Mouse (Mus musculus) heart, embryonic 14.5 days (tissue): ENCODE measurements around the gene BC004004. TPM values are rescaled to one million over a fixed set of nuclear protein-coding genes. Genes with fewer than 3 reads are reported as not detected.
"Not testable (repeated sequence)": the region's sequence is repeated elsewhere in the genome, so short reads cannot be mapped to it uniquely, and the experiment has no call there.

ENCODE experiments used
- ATAC-seq: fragments of 200-750 bp; cut with Nextera tagmentation; 2 replicates; pipeline ENCODE4 v1.8.0; 2017; ENCODE audit warnings: low read depth, moderate TSS enrichment; ENCODE audit not compliant: insufficient number of reproducible peaks, insufficient read depth, low FRiP score
- H3K27ac ChIP-seq, 2 experiments: fragments of 200-500 bp in 1 of 2; fragments of 300-500 bp in 1 of 2; sonication (generic) in 1 of 2; replicated peaks in 1 of 2; 2 replicates each; pipeline ENCODE4 v1.5.1; 2012 to 2014; ENCODE audit warnings: low read depth in 2 of 2, low read length in 2 of 2, control low read depth in 1 of 2, mild to moderate bottlenecking in 1 of 2, mixed read lengths in 1 of 2; ENCODE audit not compliant: control insufficient read depth in 1 of 2, insufficient read depth in 1 of 2
- H3K27me3 ChIP-seq: fragments of 300-500 bp; sonication (generic); 2 replicates; pipeline ENCODE4 v1.6.1; 2014; ENCODE audit warnings: mild to moderate bottlenecking, low read length, control low read depth; ENCODE audit not compliant: control insufficient read depth, insufficient read depth
- H3K36me3 ChIP-seq: fragments of 300-500 bp; sonication (generic); 2 replicates; pipeline ENCODE4 v1.6.1; 2014; ENCODE audit warnings: mild to moderate bottlenecking, control low read depth, low read length, mixed read lengths; ENCODE audit not compliant: control insufficient read depth, insufficient read depth
- H3K4me1 ChIP-seq, 2 experiments: fragments of 200-500 bp in 1 of 2; fragments of 300-500 bp in 1 of 2; sonication (generic) in 1 of 2; 2 replicates each; pipeline ENCODE4 v1.6.1; 2012 to 2014; ENCODE audit warnings: low read length in 2 of 2, control low read depth in 1 of 2, mixed read lengths in 1 of 2; ENCODE audit not compliant: control insufficient read depth in 2 of 2, insufficient read depth in 2 of 2
- H3K4me2 ChIP-seq: fragments of 300-500 bp; sonication (generic); 2 replicates; pipeline ENCODE4 v1.6.1; 2014; ENCODE audit warnings: mild to moderate bottlenecking, low read length
- H3K4me3 ChIP-seq, 2 experiments: fragments of 200-500 bp in 1 of 2; fragments of 300-500 bp in 1 of 2; sonication (generic) in 1 of 2; 2 replicates each; pipeline ENCODE4 v1.5.1; 2012 to 2014; ENCODE audit warnings: low read length in 2 of 2, mild to moderate bottlenecking in 2 of 2, control low read depth in 1 of 2, low read depth in 1 of 2, moderate library complexity in 1 of 2; ENCODE audit not compliant: control insufficient read depth in 1 of 2, insufficient read depth in 1 of 2
- H3K9ac ChIP-seq: fragments of 300-500 bp; sonication (generic); 2 replicates; pipeline ENCODE4 v1.6.1; 2014; ENCODE audit warnings: mild to moderate bottlenecking, low read length
- H3K9me3 ChIP-seq: fragments of 300-500 bp; sonication (generic); 2 replicates; pipeline ENCODE4 v1.6.1; 2016; ENCODE audit warnings: low read length, control low read depth; ENCODE audit not compliant: control insufficient read depth
- WGBS: fragments of 180-500 bp; shearing (Covaris S2); extraction: QIAGEN DNeasy Blood & Tissue Kit; methylation state at CpG from one replicate; pipeline ENCODE4 v1.1.7; 2014; 5-methylcytosine and 5-hydroxymethylcytosine counted together
- polyA plus RNA-seq: library from polyadenylated mRNA; unstranded; fragments of >200 nt; fragmentation: Nextera tagmentation; extraction: Ambion mirVana; gene quantifications from 2 replicates; pipeline ENCODE4 v1.2.1, GENCODE M21; 2014

The BC004004 gene
- polyA plus RNA-seq, 1 experiment from 2014 or later, result 106 TPM

DNA sequence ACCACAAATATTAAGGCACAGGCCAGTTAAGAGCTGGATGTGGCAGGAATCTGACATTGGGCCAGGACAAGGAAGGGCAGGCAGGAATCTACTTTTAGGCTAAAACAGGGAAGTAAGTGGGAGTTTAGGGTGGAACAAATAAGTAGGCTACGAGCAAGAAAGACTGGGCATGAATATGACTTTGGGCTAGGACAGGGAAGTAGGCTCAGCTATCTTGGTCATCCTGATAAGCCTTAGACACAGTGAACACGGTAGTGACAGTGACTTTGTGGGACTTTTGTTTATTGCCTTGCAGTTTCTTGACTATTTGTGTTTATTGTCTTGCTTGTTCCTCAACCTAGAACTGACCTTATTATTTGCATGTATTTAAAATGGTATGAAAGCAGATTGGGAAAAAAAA is 15.4 kb upstream of the BC004004 start:
- Histone ChIP-seq H3K27me3 (no peaks in the 10 kb centered on the region), H3K27ac (peak overlapping the region; percentile 80 to 92), H3K36me3 (peaks cover 47% of the 10 kb centered on the region), H3K4me1 (peaks cover 76 to 93% of the 10 kb centered on the region in 2 experiments), H3K9me3 (no peaks in the 10 kb centered on the region), H3K4me2 (peak overlapping the region; percentile 42), H3K9ac (no peak overlapping the region), H3K4me3 (no peak overlapping the region)
- 54% methylated on average over 2 of the region's 2 CpGs for WGBS
- ATAC-seq, result no peak

DNA sequence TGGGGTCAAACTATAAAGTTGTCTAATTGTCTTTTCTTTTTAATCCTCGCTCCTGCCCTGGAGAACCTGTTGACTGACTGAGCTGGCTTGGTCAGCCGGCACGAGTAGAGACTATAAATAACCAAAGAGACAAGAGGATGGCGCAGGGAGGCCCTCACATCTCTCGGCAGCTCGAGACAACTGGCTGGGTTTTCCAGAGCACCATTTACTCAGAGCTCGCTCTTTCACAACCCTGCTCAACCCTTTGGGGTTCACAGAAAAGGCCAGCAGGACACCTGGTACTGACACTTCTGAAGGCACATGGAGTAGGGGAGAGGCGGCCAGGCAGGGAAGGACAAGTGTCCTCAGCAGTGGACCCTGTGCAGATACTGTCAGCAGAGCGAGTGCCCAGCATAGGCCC is 14.9 kb upstream of the BC004004 start:
- 30% methylated on average over 9 of the region's 9 CpGs for WGBS

DNA sequence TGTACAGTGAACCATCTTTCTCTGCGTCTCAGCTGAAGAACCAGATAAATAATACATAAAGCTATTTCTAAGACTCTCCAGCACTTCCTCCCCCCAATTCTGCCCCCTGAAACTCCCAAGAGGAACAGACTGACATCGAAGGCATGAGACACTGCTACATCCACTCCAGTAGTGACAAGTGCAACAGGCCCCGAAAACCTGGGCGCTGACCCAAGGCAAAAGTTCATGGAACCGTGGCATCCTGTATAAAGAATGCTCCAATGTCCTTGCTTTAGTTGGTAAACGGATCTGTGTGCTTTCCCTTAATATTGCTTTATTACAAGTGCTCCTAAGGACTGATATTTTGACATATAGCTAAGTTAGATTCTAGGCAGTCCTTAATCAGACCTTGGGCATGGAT is 13.8 kb upstream of the BC004004 start:
- H3K9me3 ChIP-seq, H3K9ac ChIP-seq, H3K4me2 ChIP-seq, ATAC-seq, H3K27me3 ChIP-seq, H3K4me3 ChIP-seq: not testable (repeated sequence)
- Histone ChIP-seq H3K36me3 (peaks cover 51% of the 10 kb centered on the region), H3K27ac (peak overlapping the region; percentile 83 to 92; a peak in 3 of 4 replicates), H3K4me1 (peaks cover 66 to 93% of the 10 kb centered on the region in 2 experiments)
- 85% methylated on average over 6 of the region's 6 CpGs for WGBS

More for the DNA sequence above, 14.9 kb upstream of the BC004004 start:
- H3K4me3 ChIP-seq, result no peak overlapping the region
- H3K4me2 ChIP-seq, result peak overlapping the region; percentile 42
- peaks cover 74 to 93% of the 10 kb centered on the region in 2 experiments for H3K4me1 ChIP-seq
- H3K9me3 ChIP-seq, result no peaks in the 10 kb centered on the region
- H3K9ac ChIP-seq, result peak overlapping the region; percentile 48; the same call in 1 of the 2 replicates
- peaks cover 52% of the 10 kb centered on the region for H3K36me3 ChIP-seq
- no peaks in the 10 kb centered on the region for H3K27me3 ChIP-seq
- peak overlapping the region; percentile 83 to 92 for H3K27ac ChIP-seq
- no peak for ATAC-seq

DNA sequence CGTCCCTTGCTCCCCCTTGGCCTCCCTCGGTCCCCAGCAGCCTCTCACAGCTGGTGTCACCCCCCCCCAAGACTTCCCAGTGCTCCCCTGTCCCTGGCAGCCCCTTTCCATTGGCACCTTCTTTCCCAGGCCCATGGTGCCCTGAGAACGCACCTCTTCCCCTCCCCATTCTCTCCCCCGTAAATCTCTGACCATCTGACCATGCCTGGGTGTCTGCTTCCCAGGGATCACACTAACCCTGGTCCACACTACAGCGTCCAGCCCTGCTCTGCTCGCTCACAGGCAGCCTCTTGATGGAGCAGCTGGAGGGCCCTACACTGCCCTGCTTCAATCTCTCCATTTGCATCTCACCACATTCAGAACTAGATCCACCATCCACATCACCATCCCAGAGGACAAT is 12.1 kb upstream of the BC004004 start:
- Histone ChIP-seq H3K4me3 (no peak overlapping the region), H3K9me3 (no peaks in the 10 kb centered on the region)

DNA sequence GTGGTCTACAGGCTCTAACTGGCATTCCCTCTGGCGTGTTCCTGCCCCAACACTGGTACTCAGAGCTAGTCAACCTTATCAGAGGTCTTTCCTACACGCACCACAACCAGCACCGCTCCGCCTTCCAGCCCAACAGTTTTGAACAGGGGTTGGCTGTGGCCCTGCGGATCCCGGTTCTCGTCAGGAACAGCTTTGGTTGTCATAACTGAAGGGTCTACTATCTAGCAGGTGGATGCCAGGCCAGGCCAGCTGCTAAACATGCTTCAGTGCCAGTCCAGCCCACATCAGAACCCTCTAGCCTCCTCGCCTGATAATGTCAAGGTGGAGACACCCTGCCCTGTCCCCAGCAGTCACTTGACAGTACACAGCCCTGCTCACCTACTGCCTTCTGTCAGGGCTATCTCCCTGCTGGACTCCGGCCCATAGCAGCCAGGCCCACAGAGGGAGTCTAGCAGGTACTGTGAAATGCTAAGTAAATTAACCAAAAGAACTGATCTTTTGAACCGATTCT is 11.5 kb upstream of the BC004004 start:
- 36% methylated on average over 10 of the region's 10 CpGs for WGBS
- Histone ChIP-seq H3K27ac (peak overlapping the region; percentile 75 to 88), H3K36me3 (peaks cover 54% of the 10 kb centered on the region), H3K4me1 (peaks cover 50 to 71% of the 10 kb centered on the region in 2 experiments), H3K9me3 (no peaks in the 10 kb centered on the region), H3K27me3 (no peaks in the 10 kb centered on the region), H3K9ac (peak overlapping the region; percentile 64; the same call in 1 of the 2 replicates), H3K4me3 (no peak overlapping the region), H3K4me2 (no peak overlapping the region; the same call in 1 of the 2 replicates)
- peak; percentile 81 for ATAC-seq

More for the DNA sequence above, 12.1 kb upstream of the BC004004 start:
- ATAC-seq, result no peak
- no peaks in the 10 kb centered on the region for H3K27me3 ChIP-seq
- peak overlapping the region; percentile 51 to 88 for H3K27ac ChIP-seq
- H3K4me2 ChIP-seq, result peak overlapping the region; percentile 39
- peaks cover 52% of the 10 kb centered on the region for H3K36me3 ChIP-seq
- peaks cover 55 to 77% of the 10 kb centered on the region in 2 experiments for H3K4me1 ChIP-seq
- WGBS, result 50% methylated on average over 6 of the region's 6 CpGs
- H3K9ac ChIP-seq, result peak overlapping the region; percentile 64

DNA sequence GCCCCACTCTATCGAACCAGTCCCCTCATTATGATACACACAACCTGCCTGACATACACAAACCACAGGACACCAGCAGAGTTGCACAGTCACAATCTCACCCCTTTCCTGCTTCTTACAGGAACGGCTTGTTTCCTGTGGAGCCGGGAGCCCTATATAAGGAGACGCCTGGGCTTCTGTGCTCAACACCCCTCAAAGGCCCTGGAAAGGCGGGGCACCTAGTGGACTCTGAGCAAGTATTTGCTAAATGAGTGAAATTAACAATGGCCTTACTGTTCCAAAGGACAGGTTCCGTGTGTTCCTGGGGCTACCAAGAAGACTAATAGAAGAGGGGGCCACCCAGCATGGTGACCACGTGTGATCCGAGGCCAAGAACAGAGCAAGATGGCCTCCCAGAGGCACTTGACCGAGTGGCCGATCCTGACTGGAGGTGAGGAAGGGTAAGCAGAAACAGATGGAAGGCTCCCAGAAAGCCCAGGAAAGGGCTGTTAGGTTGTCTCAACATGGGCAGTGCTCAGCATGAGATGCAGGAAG is 10.5 kb upstream of the BC004004 start:
- Histone ChIP-seq H3K4me1 (peaks cover 43 to 70% of the 10 kb centered on the region in 2 experiments), H3K4me3 (no peak overlapping the region), H3K36me3 (peaks cover 54% of the 10 kb centered on the region), H3K4me2 (no peak overlapping the region), H3K9ac (peak overlapping the region; percentile 50; the same call in 1 of the 2 replicates), H3K9me3 (no peaks in the 10 kb centered on the region), H3K27ac (peak overlapping the region; percentile 75 to 88; a peak in 3 of 4 replicates), H3K27me3 (no peaks in the 10 kb centered on the region)
- ATAC-seq, result no peak
- 79% methylated on average over 10 of the region's 10 CpGs for WGBS

DNA sequence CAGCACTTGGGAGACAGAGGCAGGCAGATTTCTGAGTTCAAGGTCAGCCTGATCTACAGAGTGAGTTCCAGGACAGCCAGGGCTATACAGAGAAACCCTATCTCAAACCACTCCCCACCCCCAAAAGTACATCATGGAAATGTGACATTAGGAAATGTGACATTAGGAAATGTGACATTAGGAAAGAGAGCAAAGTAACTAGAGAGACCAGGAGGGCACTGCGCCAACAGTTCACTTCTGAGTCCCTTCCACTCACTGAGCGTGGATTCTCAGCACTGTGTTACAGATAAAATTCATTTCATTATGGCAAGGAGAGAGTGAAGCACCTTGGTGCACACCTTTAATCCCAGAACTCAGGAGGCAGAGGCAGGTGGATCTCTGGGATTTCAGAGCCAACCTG is 9.7 kb upstream of the BC004004 start:
- ATAC-seq, result no peak
- 0 out of 2 replicates have a peak overlapping the region, but pooled peaks have one; percentile 8 for H3K9ac ChIP-seq
- no peaks in the 10 kb centered on the region for H3K9me3 ChIP-seq
- 90% methylated on average over 2 of the region's 2 CpGs for WGBS
- no peak overlapping the region for H3K4me3 ChIP-seq
- H3K27ac ChIP-seq, result peak overlapping the region in 1 of 2 experiments; percentile 88; a peak in 2 of 4 replicates
- H3K27me3 ChIP-seq, result no peaks in the 10 kb centered on the region
- no peak overlapping the region for H3K4me2 ChIP-seq
- peaks cover 39 to 64% of the 10 kb centered on the region in 2 experiments for H3K4me1 ChIP-seq
- peaks cover 54% of the 10 kb centered on the region for H3K36me3 ChIP-seq
